Mouse (Mus musculus) forebrain, embryonic 13.5 days (tissue): ENCODE data around the gene Fam214a. TPM values are rescaled to one million over a fixed set of nuclear protein-coding genes. Genes with fewer than 3 reads are reported as not detected.

Experiments
- ATAC-seq: fragments of 200-750 bp; cut with Nextera tagmentation; 2 replicates; pipeline ENCODE4 v1.8.0; 2017
- H3K27ac ChIP-seq: fragments of 300-500 bp; sonication (generic); 2 replicates; pipeline ENCODE4 v1.5.1; 2015; ENCODE audit warnings: inconsistent platforms, mild to moderate bottlenecking, moderate library complexity
- H3K27me3 ChIP-seq: fragments of 300-500 bp; sonication (generic); 2 replicates; pipeline ENCODE4 v1.6.1; 2015; ENCODE audit warnings: mild to moderate bottlenecking, inconsistent platforms
- H3K36me3 ChIP-seq: fragments of 300-500 bp; sonication (generic); 2 replicates; pipeline ENCODE4 v1.6.1; 2015; ENCODE audit warnings: mild to moderate bottlenecking, inconsistent platforms; ENCODE audit not compliant: poor library complexity, severe bottlenecking
- H3K4me1 ChIP-seq: fragments of 300-500 bp; sonication (generic); 2 replicates; pipeline ENCODE4 v1.6.1; 2015; ENCODE audit warnings: inconsistent platforms
- H3K4me2 ChIP-seq: fragments of 300-500 bp; sonication (generic); 2 replicates; pipeline ENCODE4 v1.6.1; 2015; ENCODE audit warnings: inconsistent platforms, mild to moderate bottlenecking, moderate library complexity
- H3K4me3 ChIP-seq: fragments of 300-500 bp; sonication (generic); 2 replicates; pipeline ENCODE4 v1.5.1; 2015; ENCODE audit warnings: mild to moderate bottlenecking, inconsistent platforms
- H3K9ac ChIP-seq: fragments of 300-500 bp; sonication (generic); 2 replicates; pipeline ENCODE4 v1.6.1; 2015; ENCODE audit warnings: mild to moderate bottlenecking, inconsistent platforms
- H3K9me3 ChIP-seq: fragments of 300-500 bp; sonication (generic); replicated peaks from 2 replicates; pipeline ENCODE4 v1.6.1; 2016; ENCODE audit warnings: inconsistent platforms
- WGBS: fragments of 180-500 bp; shearing (Covaris S2); methylation state at CpG from one replicate; pipeline ENCODE4 v1.1.7; 2015; 5-methylcytosine and 5-hydroxymethylcytosine counted together
- polyA plus RNA-seq: library from polyadenylated mRNA; unstranded; fragments of >200 nt; fragmentation: Nextera tagmentation; extraction: Ambion mirVana; gene quantifications from 2 replicates; pipeline ENCODE4 v1.2.1, GENCODE M21; 2015

Gene Fam214a
- polyA plus RNA-seq, 1 experiment from 2014 or later = 25.7 TPM

DNA sequence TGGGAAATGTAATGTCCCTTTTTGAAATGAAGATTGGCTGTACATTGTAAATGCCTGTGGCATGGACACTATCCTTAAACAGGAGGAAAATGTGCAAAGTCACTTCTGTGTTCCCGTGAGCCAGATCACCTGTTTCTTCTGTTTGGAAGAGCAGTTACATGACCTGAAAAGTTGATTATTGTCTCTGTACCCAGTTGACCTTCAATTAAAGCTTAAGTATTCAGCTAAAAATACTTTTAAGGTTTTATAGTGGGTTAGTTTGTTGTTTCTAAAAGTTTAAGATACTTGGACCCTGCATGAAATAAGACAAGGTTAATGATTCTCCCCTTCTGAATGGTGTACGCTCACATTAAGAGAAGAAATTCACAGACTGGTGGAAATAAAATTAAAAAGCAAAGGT, 87.9 kb downstream of the Fam214a start:
- Histone ChIP-seq H3K4me3 (no peak overlapping the region), H3K36me3 (peaks cover 16% of the 10 kb centered on the region), H3K27ac (no peak overlapping the region), H3K27me3 (no peaks in the 10 kb centered on the region), H3K4me2 (no peak overlapping the region), H3K9ac (no peak overlapping the region), H3K4me1 (peaks cover 20% of the 10 kb centered on the region), H3K9me3 (no peaks in the 10 kb centered on the region)
- 87% methylated on average over 2 of the region's 2 CpGs for WGBS
- ATAC-seq = no peak

DNA sequence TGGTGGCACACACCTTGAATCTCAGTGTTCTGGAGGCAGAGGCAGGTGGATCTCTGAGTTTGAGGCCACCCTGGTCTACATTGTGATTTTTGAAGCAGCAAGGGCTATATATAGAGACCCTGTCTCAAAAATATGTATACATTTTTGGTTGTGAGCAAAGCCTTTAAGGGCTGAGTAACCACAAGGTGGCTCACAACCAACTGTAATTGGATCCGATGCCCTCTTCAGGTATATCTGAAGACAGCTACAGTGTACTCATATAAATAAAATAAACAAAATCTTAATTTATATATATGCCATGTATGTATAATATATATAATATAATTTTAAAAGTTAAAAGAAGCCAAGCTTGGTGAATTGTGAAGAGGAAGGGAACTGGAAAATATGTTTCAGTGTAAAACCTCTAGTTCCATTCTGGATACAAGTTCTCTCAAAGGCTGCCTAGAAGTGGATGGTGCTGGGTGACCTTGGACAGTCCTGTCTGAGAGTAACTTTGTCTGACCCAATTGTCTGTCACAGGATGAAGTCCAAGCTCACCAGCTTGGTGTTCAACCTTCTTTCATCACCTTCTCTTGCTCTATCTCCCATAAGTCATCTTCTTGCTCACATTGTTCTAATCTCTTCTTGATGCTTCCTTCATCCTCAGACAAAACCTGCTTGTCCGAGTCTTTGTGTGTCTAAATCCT, 89.3 kb downstream of the Fam214a start:
- WGBS = 88% methylated on average over 2 of the region's 2 CpGs
- Histone ChIP-seq H3K9ac (no peak overlapping the region), H3K4me2 (no peak overlapping the region), H3K36me3 (peaks cover 19% of the 10 kb centered on the region), H3K4me1 (peaks cover 20% of the 10 kb centered on the region), H3K9me3 (no peaks in the 10 kb centered on the region), H3K4me3 (no peak overlapping the region), H3K27ac (no peak overlapping the region), H3K27me3 (no peaks in the 10 kb centered on the region)
- no peak for ATAC-seq

DNA sequence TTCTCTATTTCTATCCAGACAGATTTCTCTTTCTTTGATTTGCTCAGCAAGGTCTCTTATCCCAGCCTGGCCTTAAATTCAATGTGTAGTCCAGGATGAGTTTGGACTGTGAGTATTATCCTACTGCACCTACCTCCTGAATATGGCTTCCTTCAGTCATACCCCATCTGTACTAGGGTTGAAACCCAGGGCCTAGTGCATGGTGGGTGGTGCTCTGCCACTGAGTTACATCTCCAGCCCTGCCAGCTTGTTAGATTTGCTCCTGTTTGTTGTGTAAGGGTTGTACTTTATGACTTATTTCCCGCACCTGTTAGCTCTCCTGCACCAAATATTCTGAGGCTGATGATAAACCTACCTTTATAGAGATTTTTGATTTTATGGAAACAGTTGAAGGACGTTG, 90.5 kb downstream of the Fam214a start:
- Histone ChIP-seq H3K4me1 (peaks cover 20% of the 10 kb centered on the region), H3K27ac (no peak overlapping the region), H3K9ac (no peak overlapping the region), H3K9me3 (no peaks in the 10 kb centered on the region), H3K4me3 (no peak overlapping the region), H3K27me3 (no peaks in the 10 kb centered on the region), H3K4me2 (no peak overlapping the region), H3K36me3 (peaks cover 19% of the 10 kb centered on the region)
- ATAC-seq = no peak
- WGBS = 97% methylated on average over 2 of the region's 2 CpGs

DNA sequence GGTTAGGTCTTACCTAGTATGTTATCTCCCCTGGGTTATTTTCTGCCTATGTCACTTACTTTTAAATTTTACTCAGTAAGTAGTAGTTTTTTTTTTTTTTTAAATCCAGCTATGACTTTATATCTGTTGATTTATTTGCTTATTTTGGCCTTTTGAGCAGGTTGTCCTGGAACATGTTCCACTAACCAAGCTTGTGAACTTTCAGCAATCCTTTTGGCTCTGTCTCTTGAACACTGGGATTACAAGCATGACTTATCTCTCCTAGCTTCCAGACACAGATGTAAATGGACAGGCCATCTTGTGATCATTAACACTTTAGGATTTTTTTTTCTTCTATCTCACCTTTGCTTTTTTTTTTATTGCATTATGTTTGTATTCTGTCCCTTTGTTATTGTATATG, 94.4 kb downstream of the Fam214a start:
- 0 out of 2 replicates have a peak, but pooled peaks cover 4% of the 10 kb centered on the region for H3K4me1 ChIP-seq
- H3K27ac ChIP-seq = no peak overlapping the region
- no peak overlapping the region for H3K4me2 ChIP-seq
- no peak overlapping the region for H3K9ac ChIP-seq
- H3K9me3 ChIP-seq = no peaks in the 10 kb centered on the region
- no peaks in the 10 kb centered on the region for H3K27me3 ChIP-seq
- H3K36me3 ChIP-seq = peaks cover 19% of the 10 kb centered on the region
- ATAC-seq = no peak
- H3K4me3 ChIP-seq = no peak overlapping the region

DNA sequence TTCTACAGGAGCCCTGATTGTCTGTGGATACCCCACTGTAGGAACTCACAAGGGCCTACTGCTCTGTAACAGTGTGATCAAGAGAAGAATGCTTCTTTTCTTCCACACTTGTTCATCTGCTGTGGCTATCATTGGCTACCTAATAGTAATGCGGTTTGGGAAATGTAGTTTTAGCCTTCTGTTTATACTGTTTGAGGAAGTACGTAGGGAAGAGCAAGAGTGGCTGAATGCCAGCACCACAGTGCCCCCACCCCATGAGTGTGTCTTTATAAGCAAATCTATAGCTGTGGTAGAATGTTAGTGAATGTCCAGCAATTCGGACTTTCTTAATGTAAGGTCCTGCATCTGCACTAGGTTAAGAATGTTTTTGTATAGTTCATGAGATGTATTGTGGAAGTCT, 96.4 kb downstream of the Fam214a start:
- Histone ChIP-seq H3K36me3 (peaks cover 9% of the 10 kb centered on the region; the same call in 1 of the 2 replicates), H3K4me1 (0 out of 2 replicates have a peak, but pooled peaks cover 4% of the 10 kb centered on the region), H3K27ac (no peak overlapping the region), H3K4me3 (no peak overlapping the region), H3K9ac (no peak overlapping the region), H3K27me3 (no peaks in the 10 kb centered on the region), H3K9me3 (no peaks in the 10 kb centered on the region), H3K4me2 (no peak overlapping the region)
- 85% methylated on average over 3 of the region's 3 CpGs for WGBS
- no peak for ATAC-seq

DNA sequence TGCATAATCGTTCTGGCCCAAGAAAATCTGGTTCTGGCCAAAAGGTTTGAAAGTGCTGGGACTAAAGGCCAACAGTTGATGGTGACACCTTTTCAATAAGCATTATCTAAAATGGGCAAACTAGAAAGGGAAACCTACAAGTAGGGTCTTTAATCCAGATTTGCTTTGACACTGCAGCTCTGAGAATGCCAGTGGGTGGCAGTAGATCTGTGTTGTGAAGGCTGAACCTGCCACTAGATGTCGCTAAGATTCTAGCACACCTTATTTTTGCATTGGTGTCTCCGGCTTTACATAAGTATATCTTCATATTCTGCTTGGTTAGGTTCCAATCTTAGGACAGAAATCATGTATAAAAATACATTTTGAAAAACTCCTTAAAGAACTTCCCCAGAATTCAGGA, 97.3 kb downstream of the Fam214a start:
- H3K9ac ChIP-seq = no peak overlapping the region
- WGBS = 34% methylated on average over 3 of the region's 3 CpGs
- no peak overlapping the region for H3K4me3 ChIP-seq
- no peak overlapping the region for H3K27ac ChIP-seq
- no peaks in the 10 kb centered on the region for H3K27me3 ChIP-seq
- no peaks in the 10 kb centered on the region for H3K9me3 ChIP-seq
- H3K4me1 ChIP-seq = 0 out of 2 replicates have a peak, but pooled peaks cover 4% of the 10 kb centered on the region
- peaks cover 8% of the 10 kb centered on the region; the same call in 1 of the 2 replicates for H3K36me3 ChIP-seq
- ATAC-seq = peak; percentile 61; the same call in 1 of the 2 replicates
- H3K4me2 ChIP-seq = no peak overlapping the region

DNA sequence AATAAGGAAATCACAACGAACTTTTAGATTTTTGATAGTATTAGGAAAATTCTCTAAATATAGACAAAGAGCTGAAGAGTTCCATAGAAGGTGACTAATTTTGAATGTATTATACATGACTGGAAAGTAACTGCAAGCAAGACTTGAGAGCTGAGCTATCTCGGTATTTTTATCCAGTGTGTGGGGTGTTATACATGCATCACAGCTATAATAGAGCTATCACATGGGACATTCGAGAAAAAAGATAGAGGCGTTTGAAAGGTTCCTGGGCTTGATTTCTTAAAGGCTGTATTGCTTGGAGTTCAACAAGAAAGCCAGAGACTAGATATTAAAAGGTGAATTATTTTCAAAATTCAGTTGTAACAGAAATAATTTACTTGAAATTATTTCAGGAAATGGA, 99.2 kb downstream of the Fam214a start:
- no peaks in the 10 kb centered on the region for H3K27me3 ChIP-seq
- H3K27ac ChIP-seq = no peak overlapping the region
- no peak overlapping the region for H3K4me3 ChIP-seq
- 0 out of 2 replicates have a peak, but pooled peaks cover 4% of the 10 kb centered on the region for H3K4me1 ChIP-seq
- ATAC-seq = no peak
- no peak overlapping the region for H3K4me2 ChIP-seq
- H3K9ac ChIP-seq = no peak overlapping the region
- no peaks in the 10 kb centered on the region for H3K9me3 ChIP-seq
- 92% methylated on average over 4 of the region's 4 CpGs for WGBS
- peaks cover 6% of the 10 kb centered on the region for H3K36me3 ChIP-seq

DNA sequence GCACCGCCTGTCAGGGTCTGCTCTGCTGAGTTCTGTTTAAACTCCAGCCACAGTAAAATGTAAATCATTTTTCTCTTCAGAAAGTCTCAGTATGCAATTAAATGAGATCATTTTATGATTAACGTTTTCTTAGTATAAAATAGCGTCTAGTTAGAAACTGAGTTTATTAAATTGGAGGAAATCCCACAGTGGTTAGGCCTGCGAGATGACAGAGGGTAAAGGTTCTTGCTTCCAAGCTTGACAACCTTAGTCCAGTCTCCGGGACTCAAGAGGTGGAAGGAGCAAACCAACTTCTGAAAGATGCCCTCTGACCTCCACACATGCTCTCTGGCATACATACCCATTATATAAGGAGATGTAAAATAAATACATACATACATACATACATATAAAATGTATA, 102.4 kb downstream of the Fam214a start:
- Histone ChIP-seq H3K27ac (no peak overlapping the region), H3K9ac (no peak overlapping the region), H3K4me3 (no peak overlapping the region), H3K4me2 (no peak overlapping the region), H3K4me1 (no peaks in the 10 kb centered on the region), H3K36me3 (peaks cover 31% of the 10 kb centered on the region), H3K9me3 (no peaks in the 10 kb centered on the region), H3K27me3 (no peaks in the 10 kb centered on the region)
- 92% methylated on average over 5 of the region's 5 CpGs for WGBS
- ATAC-seq = no peak

DNA sequence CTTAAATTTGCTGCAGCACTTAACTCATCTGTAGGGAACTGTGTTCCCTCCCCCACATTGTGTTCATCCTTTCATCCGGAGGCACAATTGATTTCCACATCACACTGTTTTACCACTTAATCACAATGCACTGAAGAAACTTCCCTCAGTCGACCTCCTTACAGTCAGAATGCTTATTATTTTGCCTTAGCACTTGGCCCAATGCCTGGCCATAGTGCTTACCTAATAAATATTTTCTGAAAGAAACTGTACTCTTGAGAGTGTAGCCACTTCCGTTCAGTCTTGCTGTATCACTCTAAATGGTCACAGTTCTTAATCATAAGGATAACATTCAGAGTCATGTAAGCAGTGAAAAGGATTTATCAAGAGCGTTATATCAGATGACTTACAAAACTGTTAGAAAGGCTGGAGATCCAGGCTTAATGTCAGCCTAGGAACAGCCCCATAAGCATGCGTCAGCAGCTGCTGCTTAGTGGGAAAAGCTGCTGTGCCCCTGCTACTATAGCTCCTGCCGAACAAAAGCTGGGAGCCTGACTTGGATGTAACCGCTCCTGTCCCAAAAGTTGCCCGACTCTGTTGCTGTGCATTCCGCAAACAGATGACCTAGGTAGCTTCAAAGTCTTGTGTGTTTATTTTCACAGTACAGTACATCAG, 112.1 kb downstream of the Fam214a start:
- Histone ChIP-seq H3K4me2 (no peak overlapping the region), H3K36me3 (peaks cover 2% of the 10 kb centered on the region), H3K27ac (no peak overlapping the region), H3K9ac (no peak overlapping the region), H3K4me3 (no peak overlapping the region), H3K4me1 (no peaks in the 10 kb centered on the region), H3K9me3 (no peaks in the 10 kb centered on the region), H3K27me3 (no peaks in the 10 kb centered on the region)
- WGBS = 75% methylated on average over 9 of the region's 9 CpGs
- ATAC-seq = no peak

DNA sequence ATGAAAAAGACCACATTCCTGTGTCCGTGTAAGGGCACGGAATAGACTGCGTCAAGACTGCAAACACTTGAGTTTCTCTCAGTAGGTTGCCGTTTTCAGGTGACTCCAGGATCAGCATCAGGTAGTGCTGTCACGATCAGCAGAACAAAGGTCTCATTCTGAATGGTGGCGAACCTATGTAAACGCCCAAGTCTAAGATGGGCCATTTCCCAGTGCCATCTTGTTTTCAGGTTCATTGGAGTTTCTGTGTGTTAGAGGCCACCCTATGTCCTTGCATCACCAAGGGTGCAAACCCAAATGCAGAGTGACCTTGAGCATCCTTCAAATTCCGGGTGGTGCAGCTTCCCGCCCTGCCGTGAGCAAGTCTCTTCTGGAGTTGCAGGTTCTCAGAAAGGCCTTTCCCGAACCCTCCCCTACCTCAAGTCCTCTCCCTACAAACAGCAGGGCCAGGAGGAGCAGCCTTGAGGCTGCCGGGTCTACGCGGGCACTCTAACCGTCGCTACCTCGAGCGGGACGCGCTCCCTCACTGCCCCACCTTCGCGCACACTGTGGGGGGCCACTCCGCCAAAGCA, 117.9 kb downstream of the Fam214a start, which contains the start of gene Myo5a:
TSS of gene Myo5a (plus strand) at position 559 of the 572 bp plus-strand sequence.
- H3K9me3 ChIP-seq = no peaks in the 10 kb centered on the region
- no peak for ATAC-seq
- peak within 1 kb of the TSS; percentile 65 for H3K4me2 ChIP-seq
- H3K9ac ChIP-seq = peak within 1 kb of the TSS; percentile 97
- peak within 1 kb of the TSS; percentile 96 for H3K27ac ChIP-seq
- peaks cover 27% of the 10 kb centered on the region for H3K4me1 ChIP-seq
- no peaks in the 10 kb centered on the region for H3K27me3 ChIP-seq
- WGBS = 21% methylated on average over 23 of the region's 23 CpGs
- peak within 1 kb of the TSS; percentile 93 for H3K4me3 ChIP-seq
- no peaks in the 10 kb centered on the region for H3K36me3 ChIP-seq

DNA sequence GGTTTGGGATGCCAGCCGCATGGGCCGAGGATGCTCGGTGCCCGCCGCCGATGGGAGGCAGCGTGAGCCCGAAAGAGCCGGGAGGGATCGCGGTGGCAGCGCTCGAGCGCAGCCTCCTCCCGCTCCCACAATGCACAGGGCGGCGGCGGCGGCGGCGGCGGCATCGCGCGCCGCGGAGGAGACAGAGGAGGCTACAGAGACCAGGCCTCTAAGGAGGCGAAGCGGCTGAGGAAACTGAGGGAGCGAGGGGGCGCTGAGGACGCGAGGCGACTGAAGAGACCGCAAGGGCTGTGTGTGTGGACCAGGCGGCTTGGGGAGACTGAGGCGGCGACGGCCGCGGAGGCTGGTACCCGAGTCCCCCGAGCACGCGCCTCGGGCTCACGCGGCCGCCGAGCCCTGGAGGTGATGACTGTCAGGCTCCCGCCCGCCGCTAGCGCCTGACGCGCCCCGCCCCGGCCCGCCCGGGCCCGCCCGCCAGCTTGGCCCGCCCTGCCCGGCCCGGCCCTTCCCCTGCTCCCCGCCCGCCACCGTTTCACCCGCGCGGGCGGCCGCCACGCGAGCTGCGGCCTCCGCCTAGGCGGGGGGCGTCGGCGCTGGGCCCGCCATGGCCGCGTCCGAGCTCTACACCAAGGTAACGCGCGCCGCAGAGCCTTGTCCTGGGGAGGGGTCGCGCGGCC, 118.5 kb downstream of the Fam214a start:
- Histone ChIP-seq H3K27me3 (no peaks in the 10 kb centered on the region), H3K9ac (peak overlapping the region; percentile 97), H3K4me1 (peaks cover 27% of the 10 kb centered on the region), H3K36me3 (no peaks in the 10 kb centered on the region), H3K4me3 (peak overlapping the region; percentile 93), H3K27ac (peak overlapping the region; percentile 96), H3K9me3 (no peaks in the 10 kb centered on the region), H3K4me2 (peak overlapping the region; percentile 65)
- under 1% methylated on average over 59 of the region's 92 CpGs for WGBS
- ATAC-seq = peak; percentile 97

DNA sequence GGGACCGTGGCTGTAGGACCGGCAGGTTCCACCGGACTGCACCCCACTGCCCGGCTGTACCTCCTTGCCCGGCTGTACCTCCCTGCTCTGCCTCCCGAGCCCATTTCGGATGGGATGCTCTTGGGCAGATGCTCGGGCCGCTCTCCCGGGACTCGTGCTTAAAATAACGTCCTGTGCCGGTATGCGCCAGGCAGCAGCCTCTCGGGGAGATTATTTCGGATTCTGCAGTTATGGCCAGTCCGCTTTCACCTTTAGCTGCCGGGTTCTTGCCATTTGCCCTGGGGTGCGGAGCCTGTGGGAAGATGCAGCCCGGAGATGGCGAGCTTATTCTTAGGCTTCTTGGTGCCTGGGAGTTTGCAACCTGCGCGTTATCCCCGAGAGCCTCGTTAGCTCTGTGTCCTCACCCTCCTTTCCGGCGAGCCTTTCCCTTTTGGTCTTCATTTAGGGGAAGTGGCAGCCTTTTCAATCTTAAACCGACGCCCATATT, 119.1 kb downstream of the Fam214a start:
- H3K9ac ChIP-seq = peak overlapping the region; percentile 97
- WGBS = 0% methylated on average over 29 of the region's 29 CpGs
- peaks cover 27% of the 10 kb centered on the region for H3K4me1 ChIP-seq
- peak; percentile 12 for ATAC-seq
- H3K4me2 ChIP-seq = peak overlapping the region; percentile 65
- H3K4me3 ChIP-seq = peak overlapping the region; percentile 93
- H3K36me3 ChIP-seq = no peaks in the 10 kb centered on the region
- H3K27me3 ChIP-seq = no peaks in the 10 kb centered on the region
- no peaks in the 10 kb centered on the region for H3K9me3 ChIP-seq
- H3K27ac ChIP-seq = peak overlapping the region; percentile 96
